Mouse (Mus musculus) kidney, embryonic 16.5 days (tissue): Measurements from ENCODE around the gene Fgf4. TPM values are rescaled to one million over a fixed set of nuclear protein-coding genes. Genes with fewer than 3 reads are reported as not detected.

Experiments used
- polyA plus RNA-seq: library from polyadenylated mRNA; unstranded; fragments of >200 nt; fragmentation: Nextera tagmentation; extraction: Ambion mirVana; gene quantifications from 2 replicates; pipeline ENCODE4 v1.2.1, GENCODE M21; 2015

The Fgf4 gene
- polyA plus RNA-seq, 1 experiment from 2014 or later, result not detected

Other genes starting within 250 kb of the Fgf4 start
- gene Ano1, start 95.4 kb upstream of the Fgf4 start, polyA plus RNA-seq, result 53.6 and 56.5 TPM in 2 replicates
- gene Fgf3, start 9.3 kb upstream of the Fgf4 start, polyA plus RNA-seq, result 0.58 and 0.87 TPM in 2 replicates
- 2.9 and 3.1 TPM in 2 replicates for gene Fgf15, start 49.2 kb downstream of the Fgf4 start, polyA plus RNA-seq
- 31.4 and 33.7 TPM in 2 replicates for gene LTO1, start 67.7 kb downstream of the Fgf4 start, polyA plus RNA-seq
- 185 and 234 TPM in 2 replicates for gene Ccnd1, start 92.6 kb downstream of the Fgf4 start, polyA plus RNA-seq